Mouse (Mus musculus) retina, adult 2 months (tissue): ENCODE data around the gene Krt17.
"Not testable (repeated sequence)": the region's sequence is repeated elsewhere in the genome, so short reads cannot be mapped to it uniquely, and the experiment has no call there.

ENCODE experiments used
- DNase-seq: peaks from one replicate; pipeline ENCODE4 v3.0.0-alpha.2; 2012; ENCODE audit warnings: low read depth, low spot score

Krt17 gene

DNA sequence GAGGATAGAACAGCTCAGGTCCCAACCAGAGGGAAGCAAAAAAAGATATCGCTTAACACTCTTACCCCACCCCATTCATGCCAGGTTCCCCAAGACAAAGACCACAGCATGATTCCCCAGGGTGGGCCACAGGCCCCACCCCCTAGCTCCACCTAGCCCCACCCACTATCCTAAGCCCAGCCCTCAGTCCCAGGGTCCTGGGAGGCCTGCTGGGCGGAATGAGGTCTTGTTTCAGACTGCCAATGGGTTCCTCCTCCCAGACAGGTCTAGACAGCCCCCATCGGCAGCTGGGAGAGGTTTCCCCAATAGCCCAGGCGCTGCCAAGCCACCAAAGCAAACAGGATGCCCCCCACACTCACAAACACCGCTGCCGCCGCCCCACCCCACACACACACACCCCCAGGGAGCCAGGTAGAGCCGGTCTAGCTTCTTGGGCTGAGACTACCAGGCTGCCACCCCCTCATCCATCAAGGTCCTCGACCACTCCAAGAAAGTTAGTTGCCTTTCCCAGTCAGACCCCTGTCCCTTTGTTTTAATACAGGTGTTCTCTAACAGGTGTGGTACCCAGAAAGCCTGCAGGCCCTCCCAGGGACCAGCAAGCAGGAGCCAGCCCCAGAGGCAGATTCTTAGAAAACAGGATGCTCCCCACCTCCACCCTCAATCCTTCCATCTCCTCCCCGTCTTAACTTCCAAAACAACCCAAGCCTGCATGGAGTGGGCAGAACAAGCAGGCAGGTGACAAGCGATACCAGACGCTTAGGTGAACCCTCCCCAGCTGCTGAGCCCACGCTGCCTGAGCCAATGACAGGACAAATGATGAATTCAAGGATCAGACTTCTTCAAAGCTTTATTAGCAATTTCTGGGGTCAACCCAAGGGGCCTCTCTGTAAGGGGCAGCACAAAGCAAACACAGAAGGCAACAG lies 1.5 kb upstream of the Krt17 start:
- no peak for DNase-seq

DNA sequence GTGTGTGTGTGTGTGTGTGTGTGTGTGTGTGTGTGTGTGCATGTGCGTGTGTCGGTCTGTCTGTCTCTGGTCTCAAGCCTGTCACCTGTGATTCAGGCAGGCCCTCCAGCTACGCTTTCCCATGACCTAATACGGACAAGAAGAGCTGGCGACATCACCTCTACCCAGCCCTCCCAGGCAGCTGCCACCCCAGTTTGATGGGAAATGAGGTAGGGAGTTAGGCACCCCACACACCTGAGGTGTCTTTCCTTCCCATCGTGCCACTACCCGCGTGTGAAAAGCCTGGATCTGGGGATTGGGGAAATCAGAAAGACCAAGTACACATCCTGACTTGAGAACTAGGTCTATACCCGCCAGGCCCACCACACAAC lies 391 bp upstream of the Krt17 start:
- DNase-seq, result no peak

- no peak for DNase-seq
Measured at GRCm38 (mm10) chr11:100259079-100259478, 1.8 kb downstream of the Krt17 start.

DNA sequence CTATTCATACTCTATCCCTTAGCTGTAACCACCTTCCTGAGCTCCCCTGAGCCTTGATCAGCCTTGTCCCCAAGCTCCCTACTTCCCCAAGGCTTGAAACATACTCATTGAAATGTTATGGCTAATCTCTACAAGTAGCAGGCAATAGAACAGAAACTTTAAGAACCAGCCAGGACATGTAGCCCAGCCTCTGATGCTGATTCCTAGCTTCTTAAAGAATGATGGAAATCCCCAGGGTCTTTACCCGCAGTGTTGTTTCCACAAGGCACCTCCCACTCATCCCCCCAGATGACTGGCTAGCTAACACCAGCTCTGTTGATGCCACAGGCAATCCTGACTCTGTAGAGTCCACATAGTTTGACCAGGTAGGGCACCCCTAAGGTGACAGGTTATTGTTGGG lies 2.9 kb downstream of the Krt17 start:
- DNase-seq, result no peak

DNA sequence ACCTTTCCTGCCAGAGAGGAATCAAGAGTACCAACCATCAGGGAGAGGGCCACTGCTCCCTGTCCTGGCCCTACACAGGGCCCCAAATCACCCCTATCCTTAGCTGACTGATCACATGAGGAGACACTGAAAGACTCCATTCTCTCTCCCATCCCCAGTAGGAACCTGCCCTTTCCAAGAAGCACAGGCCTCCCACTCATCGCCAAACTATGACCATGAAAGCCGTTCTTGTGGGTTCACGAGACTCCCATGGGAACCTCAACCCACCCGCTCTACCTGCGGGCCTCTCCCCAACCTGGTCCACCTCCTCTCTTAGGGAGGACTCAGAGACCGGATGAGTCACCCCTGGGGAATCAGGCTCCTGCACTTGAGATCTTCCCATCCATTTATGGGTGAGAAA lies 5.3 kb downstream of the Krt17 start:
- DNase-seq, result no peak

GRCm38 (mm10) chr11:100254360-100255090 lies 6.3 kb downstream of the Krt17 start:
- no peak for DNase-seq

DNA sequence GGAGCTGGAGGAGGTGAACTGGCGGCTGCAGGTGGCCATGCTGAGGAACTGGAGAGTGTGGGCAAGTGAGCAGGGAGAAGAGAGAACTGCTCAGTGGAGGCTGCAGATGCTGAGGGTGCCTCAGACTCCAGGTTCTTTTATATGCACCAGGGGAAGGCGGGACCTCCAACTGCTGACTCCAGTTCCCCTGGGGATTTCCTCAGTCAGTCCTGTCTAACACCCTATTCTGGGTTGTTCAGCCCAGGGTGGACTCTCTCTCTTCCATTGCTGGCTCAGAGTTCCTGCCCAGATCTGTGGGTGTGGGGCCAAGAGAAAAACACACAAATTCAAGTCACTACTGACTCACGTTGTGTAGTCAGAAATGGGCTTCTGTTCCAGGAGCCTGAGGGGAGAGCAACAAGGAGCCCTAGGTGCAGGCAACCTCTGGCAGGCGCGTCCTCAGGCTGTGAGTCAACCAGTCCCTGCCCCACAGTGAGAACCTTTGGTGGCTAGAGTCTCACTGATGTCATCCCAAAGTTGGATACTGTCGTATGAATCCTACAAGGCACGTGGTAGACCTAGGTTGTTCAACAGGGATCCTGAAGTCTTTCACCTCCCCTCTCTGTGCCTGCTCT lies 11.9 kb downstream of the Krt17 start, which contains the start of gene Krt16:
Krt16 (minus strand) TSS at position 51 of the 614 bp plus-strand sequence.
- DNase-seq, result no peak

GRCm38 (mm10) chr11:100246471-100246870 lies 14.4 kb downstream of the Krt17 start:
- DNase-seq, result not testable (repeated sequence)

DNA sequence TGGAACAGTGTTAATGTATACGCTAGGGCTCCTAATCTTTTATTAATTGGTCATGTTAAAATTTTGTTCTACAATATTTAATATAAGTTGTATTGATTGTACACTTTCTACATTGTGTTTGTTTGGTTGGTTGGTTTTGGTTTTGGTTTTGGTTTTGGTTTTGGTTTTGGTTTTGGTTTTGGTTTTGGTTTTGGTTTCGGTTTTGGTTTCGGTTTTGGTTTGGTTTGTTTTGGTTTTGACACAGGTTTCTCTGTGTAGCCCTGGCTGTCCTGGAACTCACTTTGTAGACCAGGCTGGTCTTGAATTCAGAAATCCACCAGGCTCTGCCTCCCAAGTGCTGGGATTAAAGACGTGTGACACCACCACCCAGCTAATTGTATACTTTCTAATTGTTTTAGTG lies 20.6 kb downstream of the Krt17 start:
- not testable (repeated sequence) for DNase-seq

DNA sequence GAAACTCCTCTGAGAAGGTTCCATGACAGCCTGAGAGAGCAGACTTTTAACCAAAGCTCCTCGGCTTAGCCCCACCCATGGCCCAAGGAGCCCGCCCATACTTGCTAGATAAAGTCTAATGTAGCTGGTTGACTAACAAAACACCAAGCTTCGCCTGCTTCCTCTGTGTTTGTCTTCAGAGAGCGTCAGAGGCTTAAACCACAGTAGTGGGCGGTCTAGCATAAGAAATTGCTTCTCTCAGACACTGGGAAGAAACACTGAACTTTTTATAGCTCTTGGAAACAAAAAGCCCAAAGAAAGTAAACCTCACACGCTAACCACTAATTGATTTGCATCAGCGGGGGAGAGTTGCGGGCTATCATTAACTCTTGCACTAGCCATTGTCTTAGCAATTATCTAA lies 39.1 kb downstream of the Krt17 start:
- DNase-seq, result no peak

GRCm38 (mm10) chr11:100219304-100219703 lies 41.5 kb downstream of the Krt17 start:
- no peak for DNase-seq

GRCm38 (mm10) chr11:100208542-100208941 lies 52.3 kb downstream of the Krt17 start:
- no peak for DNase-seq

- no peak for DNase-seq
Measured at GRCm38 (mm10) chr11:100207498-100207897, 53.3 kb downstream of the Krt17 start, which contains the start of gene Krt14. Gene Krt14, minus strand, starts transcription at chr11:100207548.
